Mouse (Mus musculus) embryonic facial prominence, embryonic 12.5 days (tissue): ENCODE data around the gene Tmem214. TPM values are rescaled to one million over a fixed set of nuclear protein-coding genes. Genes with fewer than 3 reads are reported as not detected.

Source experiments
- ATAC-seq: fragments of 200-750 bp; cut with Nextera tagmentation; 2 replicates; pipeline ENCODE4 v1.8.0; 2017; ENCODE audit not compliant: insufficient number of reproducible peaks, insufficient read depth, low FRiP score, low TSS enrichment
- H3K27ac ChIP-seq: fragments of 300-500 bp; sonication (generic); 2 replicates; pipeline ENCODE4 v1.5.1; 2016; ENCODE audit warnings: mild to moderate bottlenecking
- H3K27me3 ChIP-seq: fragments of 300-500 bp; sonication (generic); 2 replicates; pipeline ENCODE4 v1.6.1; 2016; ENCODE audit warnings: mild to moderate bottlenecking, moderate library complexity
- H3K36me3 ChIP-seq: fragments of 300-500 bp; sonication (generic); 2 replicates; pipeline ENCODE4 v1.6.1; 2016; ENCODE audit warnings: mild to moderate bottlenecking
- H3K4me1 ChIP-seq: fragments of 300-500 bp; sonication (generic); 2 replicates; pipeline ENCODE4 v1.6.1; 2016
- H3K4me2 ChIP-seq: fragments of 300-500 bp; sonication (generic); replicated peaks from 2 replicates; pipeline ENCODE4 v1.6.1; 2016; ENCODE audit warnings: mild to moderate bottlenecking, moderate library complexity
- H3K4me3 ChIP-seq: fragments of 300-500 bp; sonication (generic); 2 replicates; pipeline ENCODE4 v1.5.1; 2016; ENCODE audit warnings: mild to moderate bottlenecking
- H3K9ac ChIP-seq: fragments of 300-500 bp; sonication (generic); 2 replicates; pipeline ENCODE4 v1.6.1; 2016; ENCODE audit warnings: mild to moderate bottlenecking, moderate library complexity
- H3K9me3 ChIP-seq: fragments of 300-500 bp; sonication (generic); 2 replicates; pipeline ENCODE4 v1.6.1; 2016; ENCODE audit warnings: mild to moderate bottlenecking, moderate library complexity
- whole genome bisulfite sequencing: fragments of 180-500 bp; shearing (Covaris S2); methylation state at CpG from one replicate; pipeline ENCODE4 v1.1.7; 2016; 5-methylcytosine and 5-hydroxymethylcytosine counted together
- polyA plus RNA-seq: library from polyadenylated mRNA; unstranded; fragments of >200 nt; fragmentation: Nextera tagmentation; extraction: Ambion mirVana; gene quantifications from 2 replicates; pipeline ENCODE4 v1.2.1, GENCODE M21; 2016

Tmem214 gene
- polyA plus RNA-seq, 1 experiment from 2014 or later: 78.5 TPM

DNA sequence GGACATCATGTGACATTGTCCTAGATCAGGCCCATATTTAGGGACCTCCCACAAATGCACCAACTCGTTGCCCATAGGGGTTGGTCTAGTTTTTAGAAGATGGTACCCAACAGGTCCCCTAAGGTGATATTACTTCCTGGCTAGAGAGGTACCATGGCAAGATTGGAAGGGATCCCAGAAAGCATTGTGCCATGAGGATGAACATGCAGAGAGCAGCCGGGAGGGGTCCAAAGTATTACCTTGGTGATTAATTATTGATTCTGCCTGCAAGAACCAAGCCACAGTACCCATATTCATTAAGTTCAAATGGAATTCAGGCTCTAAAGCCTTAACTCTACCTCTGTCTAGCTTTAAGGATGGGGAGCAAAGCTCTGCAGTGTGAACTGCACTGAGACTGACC is 58.3 kb downstream of the Tmem214 start:
- peaks cover 2% of the 10 kb centered on the region; the same call in 1 of the 2 replicates for H3K36me3 ChIP-seq
- no peak for ATAC-seq
- no peak overlapping the region for H3K9ac ChIP-seq
- H3K27ac ChIP-seq: no peak overlapping the region
- WGBS: 74% methylated on average over 2 of the region's 2 CpGs
- no peak overlapping the region for H3K4me2 ChIP-seq
- H3K9me3 ChIP-seq: no peaks in the 10 kb centered on the region
- H3K27me3 ChIP-seq: no peaks in the 10 kb centered on the region
- peaks cover 12% of the 10 kb centered on the region for H3K4me1 ChIP-seq
- H3K4me3 ChIP-seq: no peak overlapping the region

DNA sequence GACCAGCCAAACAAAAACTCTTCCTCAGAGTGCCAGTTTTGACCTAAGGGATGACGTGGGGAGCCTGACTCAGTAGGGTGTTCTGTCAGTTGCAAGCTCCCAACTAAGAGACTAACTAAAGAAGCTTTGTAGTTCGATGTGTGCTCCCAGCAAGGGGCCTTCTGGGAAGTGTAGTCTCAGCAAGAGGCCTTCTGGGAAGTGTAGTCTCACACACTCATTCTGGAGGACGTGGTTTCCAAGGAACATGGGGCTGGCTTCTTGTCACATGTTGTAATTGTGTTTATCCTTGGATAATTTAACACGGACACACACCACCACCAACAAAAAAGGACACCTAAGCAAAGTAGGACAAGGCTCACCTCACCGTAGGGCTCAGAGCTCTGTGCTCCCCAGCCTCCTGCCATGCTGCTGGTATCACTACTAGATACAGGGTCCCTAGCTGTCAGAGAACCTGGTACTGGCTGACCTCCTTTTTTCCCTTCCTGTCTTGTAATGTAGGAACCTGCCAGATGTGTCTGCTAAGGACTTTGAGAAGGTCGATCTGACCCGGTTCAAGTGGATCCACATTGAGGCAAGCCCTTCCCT is 60.2 kb downstream of the Tmem214 start:
- Histone ChIP-seq H3K27ac (no peak overlapping the region), H3K36me3 (no peaks in the 10 kb centered on the region), H3K9me3 (no peaks in the 10 kb centered on the region), H3K4me1 (no peaks in the 10 kb centered on the region), H3K4me3 (no peak overlapping the region), H3K4me2 (peak overlapping the region; percentile 41), H3K27me3 (no peaks in the 10 kb centered on the region), H3K9ac (no peak overlapping the region)
- WGBS: 41% methylated on average over 7 of the region's 7 CpGs
- no peak for ATAC-seq

Other genes with a start within 250 kb of the Tmem214 start
- 24.4 and 24.7 TPM in 2 replicates for gene Slc35f6, start 220.1 kb upstream of the Tmem214 start, polyA plus RNA-seq
- 349 and 350 TPM in 2 replicates for gene Cenpa, start 201.2 kb upstream of the Tmem214 start, polyA plus RNA-seq
- 16.3 and 18.2 TPM in 2 replicates for gene Dpysl5, start 156.4 kb upstream of the Tmem214 start, polyA plus RNA-seq
- 28.8 and 29.3 TPM in 2 replicates for gene Mapre3, start 53.4 kb upstream of the Tmem214 start, polyA plus RNA-seq
- gene Agbl5, start 20.7 kb downstream of the Tmem214 start, polyA plus RNA-seq: 31.9 and 34.1 TPM in 2 replicates
- 346 and 376 TPM in 2 replicates for gene Ost4, start 39.8 kb downstream of the Tmem214 start, polyA plus RNA-seq
- gene Emilin1, start 45.4 kb downstream of the Tmem214 start, polyA plus RNA-seq: 248 and 252 TPM in 2 replicates
- gene Khk, start 53.4 kb downstream of the Tmem214 start, polyA plus RNA-seq: 13.7 and 14.2 TPM in 2 replicates
- 4.5 and 5.7 TPM in 2 replicates for gene Cgref1, start 77.6 kb downstream of the Tmem214 start, polyA plus RNA-seq
- 129 and 133 TPM in 2 replicates for gene Preb, start 92.3 kb downstream of the Tmem214 start, polyA plus RNA-seq
- gene Tcf23, start 100.7 kb downstream of the Tmem214 start, polyA plus RNA-seq: not detected in 2 replicates
- 117 and 118 TPM in 2 replicates for gene Atraid, start 180.3 kb downstream of the Tmem214 start, polyA plus RNA-seq
- 11.8 and 12.4 TPM in 2 replicates for gene Slc5a6, start 180.9 kb downstream of the Tmem214 start, polyA plus RNA-seq
- 40.6 and 41.0 TPM in 2 replicates for gene Cad, start 186.8 kb downstream of the Tmem214 start, polyA plus RNA-seq
- gene Dnajc5g, start 238.3 kb downstream of the Tmem214 start, polyA plus RNA-seq: not detected in 2 replicates
- gene Slc30a3, start 240.2 kb downstream of the Tmem214 start, polyA plus RNA-seq: 0.22 and 0.52 TPM in 2 replicates
- gene Trim54, start 248.7 kb downstream of the Tmem214 start, polyA plus RNA-seq: 1.4 and 1.7 TPM in 2 replicates